Mouse (Mus musculus): Measurements from ENCODE around the gene Ntrk3. TPM values are rescaled to one million over a fixed set of nuclear protein-coding genes. Genes with fewer than 3 reads are reported as not detected.

Ntrk3 gene
- polyA plus RNA-seq, 1 experiment from 2014 or later, result 23.6 TPM

- H3K4me1 ChIP-seq (replicated peaks), result 0 out of 2 replicates have a peak, but pooled peaks cover 5% of the 10 kb centered on the region
- WGBS, result 94% methylated on average over 2 of the region's 2 CpGs
These were observed 78.0 kb downstream of the Ntrk3 start for GRCm38 (mm10) chr7:78659846-78660245.

GRCm38 (mm10) chr7:78658026-78658425, 79.8 kb downstream of the Ntrk3 start:
- Histone ChIP-seq H3K27me3 (no peaks in the 10 kb centered on the region), H3K4me3 (no peak overlapping the region), H3K9me3 (no peaks in the 10 kb centered on the region), H3K4me2 (no peak overlapping the region), H3K4me1 (replicated peaks) (peaks cover 12% of the 10 kb centered on the region), H3K27ac (replicated peaks) (no peak overlapping the region), H3K36me3 (no peaks in the 10 kb centered on the region), H3K9ac (no peak overlapping the region)
- WGBS, result 57% methylated on average over 10 of the region's 10 CpGs
- no peak for ATAC-seq (ENCODE audit: low read depth)

More at GRCm38 (mm10) chr7:78659846-78660245, 78.0 kb downstream of the Ntrk3 start:
- H3K27me3 ChIP-seq, result no peaks in the 10 kb centered on the region
- no peaks in the 10 kb centered on the region for H3K9me3 ChIP-seq
- no peak overlapping the region for H3K4me2 ChIP-seq
- no peak for ATAC-seq (ENCODE audit: low read depth)
- no peak overlapping the region for H3K4me3 ChIP-seq
- no peaks in the 10 kb centered on the region for H3K36me3 ChIP-seq
- H3K9ac ChIP-seq, result no peak overlapping the region
- H3K27ac ChIP-seq (replicated peaks), result no peak overlapping the region

GRCm38 (mm10) chr7:78656181-78656580, 81.6 kb downstream of the Ntrk3 start:
- Histone ChIP-seq H3K27ac (replicated peaks) (no peak overlapping the region), H3K9ac (no peak overlapping the region), H3K9me3 (no peaks in the 10 kb centered on the region), H3K4me3 (no peak overlapping the region), H3K4me1 (replicated peaks) (peaks cover 18% of the 10 kb centered on the region), H3K4me2 (no peak overlapping the region), H3K27me3 (no peaks in the 10 kb centered on the region), H3K36me3 (no peaks in the 10 kb centered on the region)
- 71% methylated on average over 3 of the region's 3 CpGs for WGBS
- ATAC-seq (ENCODE audit: low read depth), result no peak

GRCm38 (mm10) chr7:78653686-78654085, 84.1 kb downstream of the Ntrk3 start:
- H3K27ac ChIP-seq (replicated peaks), result no peak overlapping the region
- 28% methylated on average over 4 of the region's 4 CpGs for WGBS

GRCm38 (mm10) chr7:78652296-78652695, 85.5 kb downstream of the Ntrk3 start:
- WGBS, result 63% methylated on average over 1 of the region's 1 CpGs

More at GRCm38 (mm10) chr7:78653686-78654085, 84.1 kb downstream of the Ntrk3 start:
- Histone ChIP-seq H3K4me1 (replicated peaks) (peaks cover 19% of the 10 kb centered on the region), H3K4me2 (no peak overlapping the region), H3K9ac (no peak overlapping the region), H3K9me3 (no peaks in the 10 kb centered on the region), H3K36me3 (no peaks in the 10 kb centered on the region), H3K27me3 (no peaks in the 10 kb centered on the region), H3K4me3 (no peak overlapping the region)
- peak; percentile 42; the same call in 1 of the 2 replicates for ATAC-seq (ENCODE audit: low read depth)

GRCm38 (mm10) chr7:78651540-78651939, 86.3 kb downstream of the Ntrk3 start:
- H3K36me3 ChIP-seq, result no peaks in the 10 kb centered on the region
- H3K27me3 ChIP-seq, result no peaks in the 10 kb centered on the region
- no peaks in the 10 kb centered on the region for H3K9me3 ChIP-seq
- H3K27ac ChIP-seq (replicated peaks), result no peak overlapping the region
- ATAC-seq (ENCODE audit: low read depth), result no peak
- H3K4me1 ChIP-seq (replicated peaks), result peaks cover 13% of the 10 kb centered on the region
- no peak overlapping the region for H3K4me3 ChIP-seq
- no peak overlapping the region for H3K4me2 ChIP-seq
- 42% methylated on average over 1 of the region's 1 CpGs for WGBS
- no peak overlapping the region for H3K9ac ChIP-seq

More at GRCm38 (mm10) chr7:78652296-78652695, 85.5 kb downstream of the Ntrk3 start:
- Histone ChIP-seq H3K27me3 (no peaks in the 10 kb centered on the region), H3K9me3 (no peaks in the 10 kb centered on the region), H3K4me3 (no peak overlapping the region), H3K9ac (no peak overlapping the region), H3K36me3 (no peaks in the 10 kb centered on the region), H3K4me1 (replicated peaks) (peaks cover 13% of the 10 kb centered on the region), H3K4me2 (no peak overlapping the region), H3K27ac (replicated peaks) (no peak overlapping the region)
- ATAC-seq (ENCODE audit: low read depth), result no peak

- Histone ChIP-seq H3K36me3 (no peaks in the 10 kb centered on the region), H3K27ac (replicated peaks) (no peak overlapping the region), H3K4me2 (no peak overlapping the region), H3K4me3 (no peak overlapping the region), H3K27me3 (no peaks in the 10 kb centered on the region), H3K9me3 (no peaks in the 10 kb centered on the region), H3K4me1 (replicated peaks) (no peaks in the 10 kb centered on the region), H3K9ac (no peak overlapping the region)
- WGBS, result 61% methylated on average over 6 of the region's 6 CpGs
- no peak for ATAC-seq (ENCODE audit: low read depth)
These were observed 94.1 kb downstream of the Ntrk3 start for GRCm38 (mm10) chr7:78643667-78644066.

GRCm38 (mm10) chr7:78623686-78624085, 114.1 kb downstream of the Ntrk3 start:
- Histone ChIP-seq H3K4me1 (replicated peaks) (peaks cover 24% of the 10 kb centered on the region), H3K4me3 (no peak overlapping the region), H3K9ac (no peak overlapping the region), H3K27me3 (no peaks in the 10 kb centered on the region), H3K36me3 (no peaks in the 10 kb centered on the region), H3K4me2 (no peak overlapping the region), H3K27ac (replicated peaks) (no peak overlapping the region), H3K9me3 (no peaks in the 10 kb centered on the region)
- no peak for ATAC-seq (ENCODE audit: low read depth)
- WGBS, result 74% methylated on average over 4 of the region's 4 CpGs

- H3K4me2 ChIP-seq, result no peak overlapping the region
- H3K27ac ChIP-seq (replicated peaks), result no peak overlapping the region
These were observed 116.7 kb downstream of the Ntrk3 start for GRCm38 (mm10) chr7:78621115-78621514.

GRCm38 (mm10) chr7:78619818-78620577, 117.8 kb downstream of the Ntrk3 start:
- H3K27me3 ChIP-seq, result no peaks in the 10 kb centered on the region
- peak; percentile 72 for ATAC-seq (ENCODE audit: low read depth)
- H3K4me2 ChIP-seq, result no peak overlapping the region
- no peak overlapping the region for H3K9ac ChIP-seq
- no peak overlapping the region for H3K4me3 ChIP-seq
- 0 out of 2 replicates have a peak overlapping the region, but pooled peaks have one; percentile 6 for H3K27ac ChIP-seq (replicated peaks)
- H3K4me1 ChIP-seq (replicated peaks), result peaks cover 17% of the 10 kb centered on the region
- no peaks in the 10 kb centered on the region for H3K36me3 ChIP-seq
- H3K9me3 ChIP-seq, result no peaks in the 10 kb centered on the region
- WGBS, result 27% methylated on average over 9 of the region's 9 CpGs

More at GRCm38 (mm10) chr7:78621115-78621514, 116.7 kb downstream of the Ntrk3 start:
- Histone ChIP-seq H3K27me3 (no peaks in the 10 kb centered on the region), H3K9me3 (no peaks in the 10 kb centered on the region), H3K36me3 (no peaks in the 10 kb centered on the region), H3K4me1 (replicated peaks) (peaks cover 17% of the 10 kb centered on the region), H3K4me3 (no peak overlapping the region), H3K9ac (no peak overlapping the region)
- 59% methylated on average over 4 of the region's 4 CpGs for WGBS
- no peak for ATAC-seq (ENCODE audit: low read depth)

- 32% methylated on average over 5 of the region's 5 CpGs for WGBS
- Histone ChIP-seq H3K4me1 (replicated peaks) (peaks cover 24% of the 10 kb centered on the region), H3K27ac (replicated peaks) (no peak overlapping the region), H3K36me3 (no peaks in the 10 kb centered on the region), H3K4me2 (no peak overlapping the region), H3K27me3 (no peaks in the 10 kb centered on the region), H3K9ac (0 out of 2 replicates have a peak overlapping the region, but pooled peaks have one; percentile 43), H3K4me3 (no peak overlapping the region), H3K9me3 (no peaks in the 10 kb centered on the region)
- no peak for ATAC-seq (ENCODE audit: low read depth)
These were observed 132.2 kb downstream of the Ntrk3 start for GRCm38 (mm10) chr7:78605538-78606130.

- no peaks in the 10 kb centered on the region for H3K9me3 ChIP-seq
- WGBS, result 11% methylated on average over 7 of the region's 7 CpGs
- H3K27me3 ChIP-seq, result no peaks in the 10 kb centered on the region
- no peak overlapping the region for H3K4me2 ChIP-seq
- no peak overlapping the region for H3K4me3 ChIP-seq
- no peak overlapping the region for H3K9ac ChIP-seq
- ATAC-seq (ENCODE audit: low read depth), result peak; percentile 61; the same call in 1 of the 2 replicates
- no peak overlapping the region for H3K27ac ChIP-seq (replicated peaks)
- no peaks in the 10 kb centered on the region for H3K36me3 ChIP-seq
- H3K4me1 ChIP-seq (replicated peaks), result peaks cover 24% of the 10 kb centered on the region
These were observed 133.9 kb downstream of the Ntrk3 start for GRCm38 (mm10) chr7:78603922-78604321.
